Mouse (Mus musculus): Measurements from ENCODE around the gene Fam174a. TPM values are rescaled to one million over a fixed set of nuclear protein-coding genes. Genes with fewer than 3 reads are reported as not detected.

Gene Fam174a
- polyA plus RNA-seq, 1 experiment: 0.36 TPM

- Histone ChIP-seq H3K36me3 (ENCODE audit: control insufficient read depth) (no peaks in the 10 kb centered on the region), H3K27me3 (ENCODE audit: control insufficient read depth) (no peaks in the 10 kb centered on the region), H3K4me1 (ENCODE audit: control insufficient read depth) (no peaks in the 10 kb centered on the region), H3K9me3 (ENCODE audit: control insufficient read depth, low read length) (no peaks in the 10 kb centered on the region), H3K4me3 (replicated peaks) (no peak overlapping the region)
- TF ChIP-seq TAL1 (IDR thresholded peaks at IDR 0.05; ENCODE audit: low read length): no peak
- TF ChIP-seq GATA1 (IDR thresholded peaks at IDR 0.05; ENCODE audit: low read length): no peak
Measured at GRCm38 (mm10) chr1:95375443-95375842, 62.0 kb downstream of the Fam174a start.

GRCm38 (mm10) chr1:95381028-95381427 lies 67.6 kb downstream of the Fam174a start:
- H3K36me3 ChIP-seq (ENCODE audit: control insufficient read depth): no peaks in the 10 kb centered on the region
- no peak overlapping the region for H3K4me3 ChIP-seq (replicated peaks)
- TF ChIP-seq GATA1 (IDR thresholded peaks at IDR 0.05; ENCODE audit: low read length) (no peak), TAL1 (IDR thresholded peaks at IDR 0.05; ENCODE audit: low read length) (no peak)

More at GRCm38 (mm10) chr1:95381028-95381427, 67.6 kb downstream of the Fam174a start:
- Histone ChIP-seq H3K27me3 (ENCODE audit: control insufficient read depth) (no peaks in the 10 kb centered on the region), H3K9me3 (ENCODE audit: control insufficient read depth, low read length) (no peaks in the 10 kb centered on the region), H3K4me1 (ENCODE audit: control insufficient read depth) (no peaks in the 10 kb centered on the region)

Measured in erythroblast, embryonic 14.5 days (primary cell).